Mouse (Mus musculus) adipose tissue, adult 10 weeks (tissue): ENCODE measurements around the gene Atxn7l3. TPM values are rescaled to one million over a fixed set of nuclear protein-coding genes. Genes with fewer than 3 reads are reported as not detected.

Experiments
- polyA plus RNA-seq: library from polyadenylated mRNA; stranded (reverse); fragments of 350-450 nt; fragmentation: Illumina TruSeq; extraction: RNeasy Lipid Tissue Mini Kit (QIAGEN cat#74804); gene quantifications from one replicate; pipeline ENCODE4 v1.2.3, GENCODE M21; 2014; ENCODE audit warnings: low read depth, low replicate concordance

The Atxn7l3 gene
- polyA plus RNA-seq: 34.5 TPM

DNA sequence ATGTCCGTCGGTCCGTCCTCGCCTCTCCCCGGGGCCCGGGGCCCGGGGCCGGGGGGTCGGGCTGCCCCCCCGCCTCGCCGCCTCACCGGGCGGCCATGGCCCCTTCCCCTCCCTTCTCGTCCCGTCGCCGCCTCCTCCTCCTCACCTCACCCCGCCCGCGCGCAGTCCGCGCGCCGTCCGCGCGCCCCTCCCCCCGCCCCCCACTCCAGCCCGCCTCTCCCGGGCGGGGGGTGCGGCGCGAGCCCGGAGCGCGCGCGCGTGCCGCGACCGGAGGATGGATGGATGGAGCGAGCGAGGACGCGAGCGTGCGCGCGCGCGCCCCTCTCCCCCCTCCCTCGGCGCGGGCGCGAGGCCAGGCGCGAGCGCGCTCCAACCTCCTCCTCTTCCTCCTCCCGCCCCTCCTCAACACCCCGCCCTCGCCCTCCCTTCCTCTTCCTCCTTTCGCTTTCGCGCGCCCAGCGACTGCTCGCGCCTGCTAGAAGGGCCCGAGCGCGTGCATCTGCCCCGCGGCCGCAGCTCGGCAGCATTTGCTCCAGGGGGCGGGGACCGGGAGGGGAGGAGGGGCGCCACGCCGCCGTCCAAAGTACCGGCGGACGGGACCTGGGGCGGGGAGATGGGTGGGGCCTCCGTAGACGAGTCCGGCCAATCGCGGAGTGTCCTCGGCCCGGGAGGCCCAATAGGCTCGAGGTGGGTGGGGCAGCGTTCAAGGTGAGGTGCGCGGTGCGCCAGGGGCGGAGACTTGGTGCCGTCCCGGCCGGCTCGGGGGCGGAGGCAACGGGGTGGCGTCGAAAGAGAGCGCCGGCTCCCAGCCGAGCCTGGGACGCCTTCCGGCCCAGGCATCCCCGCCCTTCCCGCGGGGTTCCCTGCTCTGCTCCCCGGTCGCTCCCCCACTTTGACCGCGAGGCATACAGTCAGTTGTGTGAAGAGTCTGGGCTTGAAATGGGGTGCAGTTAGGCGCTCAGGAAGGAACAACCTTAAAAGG, at the start of gene Atxn7l3:
Atxn7l3 (minus strand) TSS at position 141 of the 982 bp plus-strand sequence.

GRCm38 (mm10) chr11:102319410-102319792, 23.0 kb upstream of the Atxn7l3 start, which contains the start of gene Ubtf:
Gene Ubtf (minus strand): TSS chr11:102319742.

DNA sequence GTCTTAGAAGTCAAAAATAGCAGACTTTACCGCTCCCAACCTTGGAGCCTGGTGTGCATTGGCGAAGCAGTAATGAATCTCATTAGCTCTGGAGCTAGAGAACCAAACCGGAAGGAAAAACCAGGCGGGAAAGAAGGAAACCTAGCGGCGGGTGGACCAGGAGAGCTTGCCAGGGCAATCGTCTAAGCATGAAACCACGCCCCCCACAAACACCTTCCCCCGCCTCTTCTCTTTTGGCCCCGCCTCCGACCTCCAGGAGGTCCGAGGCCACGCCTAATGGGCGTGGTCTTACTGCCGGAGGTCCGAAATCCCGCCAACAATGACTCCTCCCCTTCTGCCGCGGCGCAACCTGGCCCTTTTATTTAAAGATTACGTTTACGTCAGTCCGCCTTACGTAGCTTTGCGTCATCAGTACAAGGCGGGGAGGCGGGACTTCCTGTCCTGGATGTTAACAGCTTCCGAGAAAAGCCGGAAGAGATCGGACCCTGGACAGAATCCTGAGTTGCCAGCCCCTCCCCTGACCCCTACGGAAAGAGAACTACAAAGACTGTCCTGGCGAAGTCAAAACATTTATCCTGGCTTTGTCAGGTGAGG, 11.8 kb downstream of the Atxn7l3 start, which contains the start of gene Tmub2:
Tmub2 (plus strand) TSS at position 431 of the 594 bp plus-strand sequence.

GRCm38 (mm10) chr11:102268520-102269244, 27.7 kb downstream of the Atxn7l3 start, which contains the start of gene Asb16:
Gene Asb16 (plus strand): TSS chr11:102268743.

GRCm38 (mm10) chr11:102248630-102249230, 47.7 kb downstream of the Atxn7l3 start, which contains the start of gene BC030867:
Gene BC030867 (plus strand): TSS chr11:102248882.

Other genes starting within 250 kb of the Atxn7l3 start
- gene Mpp2, start 208.1 kb downstream of the Atxn7l3 start, polyA plus RNA-seq: 41.1 TPM
- 27.9 TPM for gene Ppy, start 195.3 kb downstream of the Atxn7l3 start, polyA plus RNA-seq
- not detected for gene Pyy, start 188.8 kb downstream of the Atxn7l3 start, polyA plus RNA-seq
- 1.8 TPM for gene Nags, start 151.1 kb downstream of the Atxn7l3 start, polyA plus RNA-seq
- gene Tmem101, start 140.2 kb downstream of the Atxn7l3 start, polyA plus RNA-seq: 13.5 TPM
- 29.4 TPM for gene Lsm12, start 111.3 kb downstream of the Atxn7l3 start, polyA plus RNA-seq
- 69.1 TPM for gene G6pc3, start 107.0 kb downstream of the Atxn7l3 start, polyA plus RNA-seq
- gene Hdac5, start 66.5 kb downstream of the Atxn7l3 start, polyA plus RNA-seq: 67.5 TPM
- 0.57 TPM for gene BC030867, start 47.7 kb downstream of the Atxn7l3 start, polyA plus RNA-seq
- 2.2 TPM for gene Asb16, start 27.9 kb downstream of the Atxn7l3 start, polyA plus RNA-seq
- gene Tmub2, start 11.7 kb downstream of the Atxn7l3 start, polyA plus RNA-seq: 43.3 TPM
- 77.3 TPM for gene Ubtf, start 23.1 kb upstream of the Atxn7l3 start, polyA plus RNA-seq
- gene Slc4a1, start 69.6 kb upstream of the Atxn7l3 start, polyA plus RNA-seq: 0.06 TPM
- gene Rundc3a, start 96.8 kb upstream of the Atxn7l3 start, polyA plus RNA-seq: 1.8 TPM
- 157 TPM for gene Slc25a39, start 111.3 kb upstream of the Atxn7l3 start, polyA plus RNA-seq
- 237 TPM for gene Grn, start 133.7 kb upstream of the Atxn7l3 start, polyA plus RNA-seq
- 14.8 TPM for gene Fam171a2, start 151.1 kb upstream of the Atxn7l3 start, polyA plus RNA-seq
- 18.7 TPM for gene Itga2b, start 173.5 kb upstream of the Atxn7l3 start, polyA plus RNA-seq